Mouse (Mus musculus): ENCODE results near the gene Slc35e3.
"Not testable (repeated sequence)": the region's sequence is repeated elsewhere in the genome, so short reads cannot be mapped to it uniquely, and the experiment has no call there.

Slc35e3 gene

DNA sequence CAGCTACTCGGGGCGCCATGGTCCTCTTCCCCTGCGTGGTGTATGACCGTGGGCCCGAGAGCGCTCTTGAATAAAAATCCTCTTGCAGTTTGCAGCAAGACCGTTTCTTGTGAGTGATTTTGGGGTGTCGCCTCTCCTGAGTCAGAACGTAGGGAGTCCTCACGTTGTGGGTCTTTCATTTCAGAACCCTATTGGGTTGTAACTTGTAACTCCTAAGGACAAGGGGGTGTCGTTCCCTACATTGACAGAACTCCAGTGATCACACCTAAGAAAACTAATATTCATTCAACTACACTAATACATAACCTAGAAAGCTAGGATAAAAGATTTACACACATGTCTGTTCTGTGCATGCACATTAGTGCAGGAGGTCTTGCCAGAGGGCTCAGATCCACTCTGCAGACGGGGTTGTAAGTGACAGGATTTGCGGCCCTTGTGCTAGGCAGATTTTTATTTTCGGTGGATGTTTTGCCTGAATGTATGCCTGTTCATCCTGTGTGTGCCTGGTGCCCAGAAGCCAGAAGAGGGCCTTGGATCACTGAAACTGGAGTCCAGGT is 3.7 kb upstream of the Slc35e3 start:
- DNase-seq (ENCODE audit: low spot score): no peak

DNA sequence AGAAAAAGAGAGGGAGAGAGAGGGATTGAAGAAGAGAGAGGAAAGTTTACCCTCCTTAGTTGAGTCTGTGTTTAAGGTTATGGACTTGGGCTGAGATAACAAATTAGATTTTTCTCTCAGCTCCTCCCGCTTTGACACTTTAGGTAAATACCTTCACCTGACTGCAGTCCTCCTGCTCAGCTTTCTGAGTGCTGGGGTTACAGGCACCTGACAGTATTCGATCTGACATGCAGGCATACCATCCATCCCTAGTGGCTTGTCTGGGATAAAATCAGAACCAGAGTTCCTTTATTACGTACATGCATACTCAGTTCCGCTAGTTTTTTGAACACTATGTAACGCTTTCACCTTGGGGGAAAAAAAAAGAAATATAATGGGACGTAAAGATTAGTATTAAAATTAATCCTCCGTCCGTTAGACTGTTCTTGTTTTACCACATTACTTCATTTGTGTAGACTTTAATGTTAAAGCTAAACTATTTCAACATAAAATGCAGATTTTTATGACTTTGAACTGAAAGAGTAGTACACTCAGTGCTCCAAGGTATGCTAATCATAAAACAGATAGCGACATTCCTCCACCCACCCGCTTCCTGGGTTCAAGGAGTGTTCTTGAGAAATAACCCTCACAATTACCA is 3.0 kb upstream of the Slc35e3 start:
- no peak for DNase-seq (ENCODE audit: low spot score)

DNA sequence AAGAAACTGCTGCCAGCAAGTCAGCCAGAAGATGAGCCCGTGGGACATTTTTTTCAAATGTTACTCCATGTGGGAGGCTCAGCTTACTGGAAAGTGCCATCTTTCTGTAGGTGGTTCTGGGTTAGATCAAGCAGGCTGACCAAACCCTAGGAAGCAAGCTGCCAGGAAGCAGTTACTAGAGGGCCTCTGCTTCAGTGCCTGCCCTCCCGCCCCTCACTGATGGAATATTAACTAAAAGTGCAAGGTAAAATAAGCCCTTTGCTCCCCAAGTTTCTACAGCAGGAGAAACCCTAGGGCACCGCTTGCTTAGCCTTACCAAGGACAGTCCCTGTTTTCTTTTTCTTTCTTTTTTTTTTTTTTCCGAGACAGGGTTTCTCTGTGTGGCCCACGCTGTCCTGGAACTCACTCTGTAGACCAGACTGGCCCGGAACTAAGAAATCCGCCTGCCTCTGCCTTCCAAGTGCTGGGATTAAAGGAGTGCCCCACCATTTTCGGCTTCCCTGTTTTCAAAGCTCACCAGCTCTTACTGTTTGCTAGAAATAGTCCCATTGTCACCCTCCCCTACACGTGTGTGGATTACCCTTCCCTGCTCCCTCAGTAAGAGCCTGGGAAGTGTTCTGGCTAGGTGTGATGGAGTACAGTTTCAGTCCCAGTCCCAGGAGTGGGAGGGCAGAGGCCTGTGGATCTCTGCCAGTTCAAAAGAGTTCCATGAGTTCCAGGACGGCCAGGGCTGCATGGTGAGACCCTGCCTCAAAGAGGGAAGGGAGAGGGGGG is 2.3 kb upstream of the Slc35e3 start:
- DNase-seq (ENCODE audit: low spot score): no peak

DNA sequence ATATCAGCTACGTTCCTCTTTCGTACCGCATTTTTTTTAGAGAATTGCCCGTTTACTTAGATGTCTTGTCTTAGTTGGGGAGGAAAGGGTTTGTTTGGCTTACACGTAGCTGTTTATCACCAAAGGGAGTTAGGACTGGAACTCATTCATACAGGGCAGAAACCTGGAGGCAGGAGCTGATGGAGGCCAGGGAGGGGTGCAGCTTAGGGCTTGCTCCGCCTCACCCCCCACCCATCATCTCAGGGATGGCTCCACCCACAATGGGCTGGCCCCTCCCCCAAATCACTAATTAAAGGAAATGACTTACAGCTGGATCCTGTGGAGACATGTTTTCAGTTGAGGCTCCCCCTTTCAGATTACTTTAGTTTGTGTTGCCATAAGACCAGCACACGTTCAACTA is 1.5 kb upstream of the Slc35e3 start:
- no peak for DNase-seq (ENCODE audit: low spot score)

- DNase-seq (ENCODE audit: low spot score): not testable (repeated sequence)
Observed at GRCm38 (mm10) chr10:117745570-117746296, 432 bp downstream of the Slc35e3 start.

DNA sequence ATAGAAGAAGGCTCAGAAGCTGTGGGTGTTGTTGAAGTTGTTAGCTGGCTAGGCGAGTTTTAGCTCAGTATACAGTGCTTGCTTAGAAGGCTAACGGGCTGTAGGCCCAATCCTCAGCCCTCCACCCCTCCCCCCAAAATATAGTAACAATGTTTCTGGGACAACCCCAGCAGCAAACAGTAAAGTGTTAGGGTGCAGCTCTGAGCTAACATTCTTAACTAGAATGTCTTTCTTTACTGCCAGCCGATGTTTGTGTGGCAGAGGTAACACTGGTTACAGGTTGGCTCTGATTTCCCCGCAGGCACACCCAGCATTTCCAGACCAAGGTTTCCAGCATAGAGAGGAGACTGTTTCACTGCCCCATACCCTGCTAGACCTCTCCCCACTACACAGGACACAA is 2.2 kb downstream of the Slc35e3 start:
- no peak for DNase-seq (ENCODE audit: low spot score)

DNA sequence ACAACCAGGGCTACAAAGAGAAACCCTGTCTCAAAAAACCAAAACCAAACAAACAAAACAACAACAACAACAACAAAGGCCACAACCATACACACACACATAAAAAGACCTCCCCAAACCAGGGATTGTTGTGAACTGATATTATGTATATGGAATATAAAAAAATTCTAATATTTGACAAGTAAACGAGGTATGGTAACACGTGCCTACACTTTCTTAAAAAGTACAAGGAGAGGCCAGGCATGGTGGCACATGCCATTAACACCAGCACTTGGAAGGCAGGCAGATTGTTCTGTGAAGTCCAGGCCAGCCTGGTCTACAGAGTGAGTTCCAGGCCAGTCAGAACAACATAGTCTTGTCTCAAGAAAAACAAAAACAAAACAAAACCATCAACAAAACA is 3.0 kb downstream of the Slc35e3 start:
- DNase-seq (ENCODE audit: low spot score): no peak

DNA sequence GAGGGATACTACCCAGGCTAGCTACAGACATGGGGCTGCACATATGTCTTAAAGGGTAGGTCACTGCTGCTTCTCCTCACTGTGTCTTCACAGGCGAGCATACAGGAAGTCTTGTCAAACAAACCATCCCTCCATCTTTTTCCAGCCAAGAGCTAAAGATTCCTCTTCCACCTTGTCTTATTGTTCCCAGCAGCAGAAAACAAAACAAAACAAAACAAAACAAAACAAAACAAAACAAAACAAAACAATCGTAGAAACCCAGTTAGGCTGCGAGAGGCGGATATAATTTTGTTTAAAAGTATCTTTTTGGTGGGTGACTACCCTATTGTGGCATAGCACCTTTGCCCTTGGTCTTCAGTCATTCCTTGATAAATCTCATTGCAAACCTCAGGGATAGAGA is 3.5 kb downstream of the Slc35e3 start:
- no peak for DNase-seq (ENCODE audit: low spot score)

GRCm38 (mm10) chr10:117741698-117742475 is 4.3 kb downstream of the Slc35e3 start:
- DNase-seq (ENCODE audit: low spot score): no peak

DNA sequence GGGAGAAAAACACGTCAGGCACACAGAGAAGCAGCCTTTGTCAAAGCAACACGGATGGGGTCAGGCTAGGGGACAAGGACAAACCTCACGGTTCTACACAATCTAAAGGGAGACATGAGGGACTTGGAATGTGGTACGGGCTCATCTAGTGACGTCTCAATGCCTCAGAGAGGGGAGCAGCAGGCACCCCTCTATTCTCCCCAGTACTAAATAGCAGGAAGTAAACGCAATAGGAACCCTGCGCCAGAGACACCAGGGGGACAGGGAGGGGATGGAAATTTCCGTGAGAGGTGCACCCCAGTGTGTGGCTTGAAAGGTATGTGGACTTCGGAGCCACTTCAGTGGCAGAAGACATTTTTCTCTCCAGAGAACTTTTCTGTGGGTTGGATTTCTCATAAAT is 5.2 kb downstream of the Slc35e3 start:
- no peak for DNase-seq (ENCODE audit: low spot score)

GRCm38 (mm10) chr10:117740171-117740570 is 6.0 kb downstream of the Slc35e3 start:
- no peak for DNase-seq (ENCODE audit: low spot score)

DNA sequence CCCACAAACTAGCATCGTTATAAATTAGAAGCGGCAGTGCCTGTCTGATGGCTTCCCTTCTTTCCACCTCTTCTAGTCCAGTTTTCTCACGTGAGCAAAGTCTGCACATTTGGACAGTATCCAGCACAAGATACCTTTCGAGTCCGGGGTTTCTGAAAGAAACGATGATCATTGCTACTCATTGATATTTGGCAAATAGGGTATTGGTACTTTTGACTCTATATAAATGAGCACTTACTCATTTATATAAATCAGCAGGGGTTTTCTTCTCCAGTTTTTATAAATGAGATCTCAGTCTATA is 6.6 kb downstream of the Slc35e3 start:
- DNase-seq (ENCODE audit: low spot score): no peak

- no peak for DNase-seq (ENCODE audit: low spot score)
Observed at GRCm38 (mm10) chr10:117738928-117739647, 7.1 kb downstream of the Slc35e3 start.

DNA sequence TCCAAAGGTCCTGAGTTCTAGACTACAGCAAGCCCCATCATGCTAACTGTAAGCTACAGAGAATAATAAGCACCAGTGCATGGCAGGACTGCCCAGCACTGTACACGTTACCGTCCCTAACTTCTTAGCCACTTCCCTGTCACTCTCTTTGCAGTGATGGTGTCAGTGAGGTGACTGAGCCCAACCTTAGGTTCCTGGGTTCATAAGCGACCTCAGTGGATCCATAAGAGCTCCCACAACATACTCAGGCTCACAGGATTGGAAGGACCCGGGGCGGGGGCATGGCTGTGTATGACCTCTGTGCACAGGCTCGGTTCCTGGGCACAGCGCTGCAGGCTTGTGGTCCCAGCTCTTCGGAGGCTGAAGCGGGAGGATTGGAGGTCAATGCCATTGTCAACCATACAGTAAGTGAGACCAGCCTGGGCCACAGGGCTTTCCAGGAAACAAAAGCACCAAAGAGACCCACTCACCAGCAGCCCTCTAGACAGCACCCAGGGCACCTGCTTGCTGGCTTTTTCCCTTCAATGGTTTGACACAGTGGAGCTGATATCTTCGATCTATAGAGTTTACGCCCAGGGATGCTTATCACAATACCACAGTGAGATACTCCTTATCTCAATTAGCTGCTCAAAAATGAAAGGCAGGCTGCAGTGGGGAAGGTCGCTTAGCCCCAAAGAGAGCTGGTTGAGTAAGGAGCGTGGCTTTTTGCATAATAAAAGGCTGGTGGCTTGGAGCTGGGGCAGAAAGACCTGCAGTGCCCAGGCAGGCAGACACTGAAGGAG is 7.8 kb downstream of the Slc35e3 start:
- no peak for DNase-seq (ENCODE audit: low spot score)

DNA sequence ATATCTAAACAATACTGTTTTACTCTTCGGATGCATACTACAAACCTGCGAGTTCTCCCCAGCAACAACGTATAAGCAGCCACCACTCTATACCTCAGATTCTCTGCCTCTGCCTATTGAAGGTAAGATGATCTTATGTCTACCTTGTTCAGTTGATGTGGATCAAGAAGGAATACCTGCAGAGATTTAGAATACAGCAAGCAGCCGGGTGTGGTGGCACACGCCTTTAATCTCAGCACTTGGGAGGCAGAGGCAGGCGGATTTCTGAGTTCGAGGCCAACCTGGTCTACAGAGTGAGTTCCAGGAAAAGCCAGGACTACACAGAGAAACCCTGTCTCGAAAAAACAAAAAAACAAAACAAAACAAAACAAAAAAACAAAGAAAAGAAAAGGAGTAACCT is 8.7 kb downstream of the Slc35e3 start:
- not testable (repeated sequence) for DNase-seq (ENCODE audit: low spot score)

DNA sequence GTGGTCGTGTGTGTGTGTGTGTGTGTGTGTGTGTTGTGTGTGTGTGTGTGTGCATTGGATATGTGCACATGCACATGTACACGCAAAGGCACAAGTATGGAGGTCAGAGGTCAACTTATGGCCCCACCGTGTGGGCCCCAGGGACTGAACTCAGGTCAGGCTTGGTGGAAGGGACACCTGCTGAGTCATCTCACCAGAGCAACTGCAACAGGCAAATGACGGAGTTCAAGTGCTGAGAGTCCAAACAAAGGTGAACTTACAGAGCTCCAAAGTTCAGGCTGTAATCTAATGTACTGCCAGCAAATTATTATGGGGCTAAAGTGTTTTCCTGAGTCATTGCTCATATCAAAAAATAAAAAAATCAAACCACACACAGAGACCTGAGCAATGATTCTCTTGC is 9.1 kb downstream of the Slc35e3 start:
- no peak for DNase-seq (ENCODE audit: low spot score)

DNA sequence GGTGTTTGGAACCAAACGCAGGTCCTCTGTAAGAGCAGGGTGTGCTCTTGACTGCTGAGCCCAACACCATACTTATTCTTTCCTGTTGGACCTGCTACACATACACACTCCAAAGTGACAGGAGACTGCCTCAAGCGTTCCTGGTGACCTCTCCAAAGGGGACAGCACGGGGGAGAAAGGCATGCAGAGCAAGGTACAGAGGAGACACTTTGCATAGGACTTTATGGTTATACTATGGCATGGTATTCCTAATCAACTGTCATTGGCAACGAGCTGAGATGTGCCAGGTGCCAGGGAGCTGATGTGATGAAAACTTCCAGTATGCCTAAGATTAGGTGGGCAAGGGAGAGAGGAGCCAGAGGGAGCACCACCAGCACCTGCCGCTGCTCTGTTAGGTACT is 9.6 kb downstream of the Slc35e3 start:
- no peak for DNase-seq (ENCODE audit: low spot score)

DNA sequence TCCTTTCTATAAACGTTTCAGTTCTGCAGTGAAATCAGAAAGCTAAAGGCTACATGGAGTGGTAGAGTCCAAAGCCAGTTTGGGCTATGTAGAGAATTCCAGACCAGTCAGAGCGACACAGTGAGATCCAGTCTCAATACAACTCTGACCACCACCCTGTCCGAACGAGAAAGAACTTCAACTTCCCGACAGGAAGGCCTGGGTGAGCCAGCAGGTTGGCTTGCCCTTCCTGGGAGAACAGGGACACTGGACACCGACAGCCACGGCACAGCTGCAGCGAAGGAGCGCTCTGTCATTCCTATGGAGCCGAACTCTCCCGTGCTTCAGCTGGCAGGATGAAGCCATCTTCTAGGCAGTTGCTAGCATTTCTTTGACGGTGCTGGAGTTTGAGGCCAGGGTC is 10.8 kb downstream of the Slc35e3 start:
- not testable (repeated sequence) for DNase-seq (ENCODE audit: low spot score)

- not testable (repeated sequence) for DNase-seq (ENCODE audit: low spot score)
Observed at GRCm38 (mm10) chr10:117734104-117734852, 11.9 kb downstream of the Slc35e3 start.

GRCm38 (mm10) chr10:117733626-117734025 is 12.5 kb downstream of the Slc35e3 start:
- DNase-seq (ENCODE audit: low spot score): not testable (repeated sequence)
